Mouse (Mus musculus) stomach, embryonic 14.5 days (tissue): ENCODE results near the gene Pstk. TPM values are rescaled to one million over a fixed set of nuclear protein-coding genes. Genes with fewer than 3 reads are reported as not detected.
"Not testable (repeated sequence)": the region's sequence is repeated elsewhere in the genome, so short reads cannot be mapped to it uniquely, and the experiment has no call there.

ENCODE experiments used
- ATAC-seq: fragments of 200-750 bp; cut with Nextera tagmentation; 2 replicates; pipeline ENCODE4 v1.8.0; 2017; ENCODE audit warnings: low read depth, moderate TSS enrichment; ENCODE audit not compliant: insufficient number of reproducible peaks, insufficient read depth, low FRiP score
- H3K27ac ChIP-seq: fragments of 300-500 bp; sonication (generic); 2 replicates; pipeline ENCODE4 v1.5.1; 2014; ENCODE audit warnings: mild to moderate bottlenecking, low read length, moderate library complexity, mixed read lengths
- H3K27me3 ChIP-seq: fragments of 300-500 bp; sonication (generic); 2 replicates; pipeline ENCODE4 v1.6.1; 2014; ENCODE audit warnings: low read length, control low read depth, mixed read lengths; ENCODE audit not compliant: control insufficient read depth, insufficient read depth
- H3K36me3 ChIP-seq: fragments of 300-500 bp; sonication (generic); 2 replicates; pipeline ENCODE4 v1.6.1; 2014; ENCODE audit warnings: mild to moderate bottlenecking, control low read depth, low read length, moderate library complexity, mixed read lengths; ENCODE audit not compliant: control insufficient read depth, insufficient read depth
- H3K4me1 ChIP-seq: fragments of 300-500 bp; sonication (generic); 2 replicates; pipeline ENCODE4 v1.6.1; 2014; ENCODE audit warnings: low read length, control low read depth, mixed read lengths; ENCODE audit not compliant: control insufficient read depth, insufficient read depth
- H3K4me2 ChIP-seq: fragments of 300-500 bp; sonication (generic); replicated peaks from 2 replicates; pipeline ENCODE4 v1.6.1; 2014; ENCODE audit warnings: low read depth, low read length, control low read depth
- H3K4me3 ChIP-seq: fragments of 300-500 bp; sonication (generic); 2 replicates; pipeline ENCODE4 v1.5.1; 2014; ENCODE audit warnings: low read depth, low read length, control low read depth
- H3K9ac ChIP-seq: fragments of 300-500 bp; sonication (generic); replicated peaks from 2 replicates; pipeline ENCODE4 v1.6.1; 2014; ENCODE audit warnings: low read depth, mild to moderate bottlenecking, control low read depth, low read length, moderate library complexity, mixed read lengths
- H3K9me3 ChIP-seq: fragments of 300-500 bp; sonication (generic); 2 replicates; pipeline ENCODE4 v1.6.1; 2016; ENCODE audit warnings: low read depth, low read length, control low read depth; ENCODE audit not compliant: control insufficient read depth
- WGBS: fragments of 180-500 bp; shearing (Covaris S2); extraction: QIAGEN DNeasy Blood & Tissue Kit; methylation state at CpG from one replicate; pipeline ENCODE4 v1.1.7; 2014; 5-methylcytosine and 5-hydroxymethylcytosine counted together
- polyA plus RNA-seq: library from polyadenylated mRNA; unstranded; fragments of >200 nt; fragmentation: Nextera tagmentation; extraction: Ambion mirVana; gene quantifications from 2 replicates; pipeline ENCODE4 v1.2.1, GENCODE M21; 2014

The Pstk gene
- polyA plus RNA-seq, 1 experiment from 2014 or later, result 79.4 TPM

DNA sequence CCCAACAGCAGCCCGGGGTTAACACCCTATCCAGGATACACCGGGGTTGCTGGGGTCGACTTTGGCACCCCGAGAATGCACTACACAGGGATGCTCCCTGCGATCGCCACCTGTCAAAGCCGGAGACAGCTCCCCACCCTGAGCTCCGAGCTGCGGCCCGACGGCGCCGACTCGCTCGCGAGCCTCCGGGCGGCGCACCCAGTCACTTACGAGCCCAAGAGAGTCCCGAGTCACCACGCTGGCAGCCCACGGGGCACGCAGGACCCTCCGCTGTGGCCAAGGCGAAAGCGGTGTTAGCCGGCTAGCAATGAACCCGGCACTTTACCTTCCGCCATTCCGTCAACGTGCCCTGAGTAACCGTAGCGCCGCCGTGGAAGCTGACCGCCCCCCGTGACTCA lies 39.0 kb downstream of the Pstk start:
- Histone ChIP-seq H3K4me1 (peaks cover 9% of the 10 kb centered on the region), H3K4me3 (peak overlapping the region; percentile 95), H3K4me2 (peak overlapping the region; percentile 61), H3K9me3 (no peaks in the 10 kb centered on the region), H3K9ac (peak overlapping the region; percentile 89), H3K27me3 (no peaks in the 10 kb centered on the region), H3K27ac (peak overlapping the region; percentile 35; the same call in 1 of the 2 replicates), H3K36me3 (no peaks in the 10 kb centered on the region)
- under 1% methylated on average over 38 of the region's 38 CpGs for WGBS
- peak; percentile 50 for ATAC-seq

DNA sequence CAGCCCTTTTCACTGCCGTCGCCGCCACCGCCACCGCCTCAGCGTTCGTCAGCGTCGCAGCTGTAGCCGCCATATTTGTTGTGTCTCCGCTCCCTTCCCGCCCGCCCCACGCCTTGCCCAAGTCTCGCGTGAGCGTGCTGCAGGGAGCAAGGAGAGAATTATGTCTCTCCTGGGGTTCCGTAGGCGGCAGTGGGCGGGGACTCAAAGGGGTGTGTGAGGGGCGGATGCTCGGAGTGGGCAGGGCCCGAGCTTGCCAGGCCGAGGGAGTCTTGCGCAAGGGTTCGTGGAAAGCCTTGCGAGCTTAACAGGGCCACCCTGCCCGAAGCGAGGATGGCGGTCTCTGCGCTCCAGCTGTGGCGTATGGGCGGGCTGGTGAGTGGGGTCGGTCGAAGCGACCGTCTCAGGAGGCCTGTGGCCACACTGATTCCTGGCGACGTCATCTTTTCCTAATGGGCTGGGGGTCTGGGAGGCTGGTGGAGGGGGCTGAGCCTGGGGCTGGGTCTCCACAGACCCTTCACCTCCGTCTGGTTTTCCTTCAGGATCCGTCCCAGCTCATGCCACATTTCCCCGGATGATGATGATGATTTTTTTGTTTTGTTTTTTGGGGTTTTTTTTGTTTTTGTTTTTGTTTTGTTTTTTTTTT lies 39.6 kb downstream of the Pstk start, which contains the start of the genes Ikzf5 and Acadsb:
Gene Ikzf5 (minus strand): TSS at position 106 of the 643 bp plus-strand sequence.
Gene Acadsb (plus strand): TSS at position 186 of the 643 bp plus-strand sequence.
- ATAC-seq, result peak; percentile 98
- Histone ChIP-seq H3K36me3 (no peaks in the 10 kb centered on the region), H3K9me3 (no peaks in the 10 kb centered on the region), H3K27ac (peak within 1 kb of the TSS; percentile 40; the same call in 1 of the 2 replicates), H3K9ac (peak within 1 kb of the TSS; percentile 89), H3K4me2 (peak within 1 kb of the TSS; percentile 61), H3K4me1 (peaks cover 9% of the 10 kb centered on the region), H3K27me3 (no peaks in the 10 kb centered on the region), H3K4me3 (peak within 1 kb of the TSS; percentile 95)
- under 1% methylated on average over 42 of the region's 42 CpGs for WGBS

DNA sequence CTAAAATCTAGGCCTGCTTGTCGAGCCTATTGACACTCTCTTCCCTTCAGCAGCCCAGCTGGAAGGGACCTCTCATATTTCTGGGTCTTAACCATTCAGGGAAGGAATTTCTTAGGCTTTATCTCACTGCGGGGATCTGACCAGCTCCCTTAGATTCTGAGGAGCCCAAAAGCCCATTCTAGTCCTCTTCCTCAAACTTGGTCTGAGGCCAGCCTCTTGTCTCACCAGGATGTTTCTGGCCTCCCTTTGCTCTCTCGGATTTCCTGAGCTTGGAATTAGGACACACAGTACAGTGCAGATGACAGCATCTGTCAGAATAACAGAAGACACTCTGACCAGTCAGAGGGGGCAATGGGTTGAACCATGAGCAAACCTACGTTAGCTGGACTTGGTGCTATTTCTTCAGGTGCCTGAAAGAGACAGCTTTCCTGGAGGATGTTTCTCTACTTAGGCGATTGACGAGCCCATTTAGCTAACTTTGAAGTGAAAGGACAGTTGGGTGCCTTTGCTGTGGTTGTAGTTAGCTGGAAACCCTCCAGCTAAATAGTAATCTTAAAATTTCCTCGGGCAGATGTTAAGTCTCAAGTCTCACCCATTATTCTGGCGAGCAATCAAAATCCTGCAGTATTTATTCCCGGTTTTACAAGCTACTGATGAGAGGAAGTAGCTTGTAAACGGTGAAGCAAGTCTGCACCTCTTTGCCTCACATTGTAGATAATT lies 40.4 kb downstream of the Pstk start:
- WGBS, result 27% methylated on average over 10 of the region's 10 CpGs
- Histone ChIP-seq H3K4me1 (peaks cover 9% of the 10 kb centered on the region), H3K9me3 (no peaks in the 10 kb centered on the region), H3K27me3 (no peaks in the 10 kb centered on the region), H3K4me3 (peak overlapping the region; percentile 95), H3K9ac (no peak overlapping the region; the same call in 1 of the 2 replicates), H3K4me2 (peak overlapping the region; percentile 48), H3K27ac (peak overlapping the region; percentile 40; the same call in 1 of the 2 replicates), H3K36me3 (no peaks in the 10 kb centered on the region)
- ATAC-seq, result no peak

DNA sequence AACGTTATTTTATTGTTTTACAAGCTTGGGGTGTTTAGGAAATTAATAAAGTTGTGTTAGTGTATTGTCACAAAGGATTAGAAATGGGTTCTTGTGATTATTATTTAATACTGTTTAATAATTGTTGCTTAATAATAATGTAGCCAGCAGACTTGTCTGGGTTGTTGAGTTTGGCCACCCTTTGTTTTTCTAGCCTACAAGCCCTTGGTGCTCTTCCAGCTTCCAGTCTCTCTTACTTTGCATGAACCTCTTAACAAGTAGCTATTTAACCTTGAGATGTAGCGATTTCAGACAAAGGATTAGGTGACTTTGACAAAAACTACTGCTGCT lies 41.0 kb downstream of the Pstk start:
- H3K4me3 ChIP-seq, result peak overlapping the region; percentile 95; the same call in 1 of the 2 replicates
- peaks cover 9% of the 10 kb centered on the region for H3K4me1 ChIP-seq

DNA sequence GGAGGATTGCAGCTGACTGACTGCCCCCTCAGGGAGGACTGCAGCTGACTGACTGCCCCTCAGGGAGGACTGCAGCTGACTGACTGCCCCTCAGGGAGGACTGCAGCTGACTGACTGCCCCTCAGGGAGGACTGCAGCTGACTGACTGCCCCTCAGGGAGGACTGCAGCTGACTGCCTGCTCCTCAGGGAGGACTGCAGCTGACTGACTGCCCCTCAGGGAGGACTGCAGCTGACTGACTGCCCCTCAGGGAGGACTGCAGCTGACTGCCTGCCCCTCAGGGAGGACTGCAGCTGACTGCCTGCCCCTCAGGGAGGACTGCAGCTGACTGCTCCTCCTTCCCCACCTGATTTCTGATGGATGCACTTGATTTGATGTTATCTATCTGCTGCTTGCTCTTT lies 45.8 kb downstream of the Pstk start:
- not testable (repeated sequence) for H3K4me2 ChIP-seq, H3K9me3 ChIP-seq, H3K4me3 ChIP-seq, H3K36me3 ChIP-seq, H3K4me1 ChIP-seq, ATAC-seq, H3K27me3 ChIP-seq, H3K27ac ChIP-seq, H3K9ac ChIP-seq

More for the DNA sequence above, 41.0 kb downstream of the Pstk start:
- no peaks in the 10 kb centered on the region for H3K9me3 ChIP-seq
- no peaks in the 10 kb centered on the region for H3K36me3 ChIP-seq
- H3K27me3 ChIP-seq, result no peaks in the 10 kb centered on the region
- WGBS, result 42% methylated on average over 2 of the region's 2 CpGs
- H3K27ac ChIP-seq, result no peak overlapping the region
- no peak overlapping the region for H3K9ac ChIP-seq
- ATAC-seq, result no peak
- H3K4me2 ChIP-seq, result peak overlapping the region; percentile 48

DNA sequence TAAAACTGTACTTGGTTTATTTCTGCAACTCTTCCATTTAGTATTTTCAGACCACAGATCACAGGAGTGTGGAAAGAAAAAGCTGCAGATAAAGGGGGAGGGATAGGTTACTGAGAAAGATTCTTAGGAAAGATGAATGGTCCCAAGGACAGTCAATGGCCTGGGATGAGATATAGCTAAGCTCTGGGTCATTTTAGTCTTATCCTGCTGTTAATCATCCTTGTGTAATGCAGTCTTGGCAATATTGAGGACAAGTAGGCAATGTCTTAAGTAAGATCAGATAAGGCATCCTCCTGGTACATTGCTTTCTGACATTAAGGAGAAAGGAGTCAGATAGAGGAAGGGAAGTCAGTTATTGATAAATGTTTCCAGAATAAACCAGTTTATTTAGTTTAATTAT lies 46.7 kb downstream of the Pstk start:
- H3K9me3 ChIP-seq, result no peaks in the 10 kb centered on the region
- H3K4me3 ChIP-seq, result no peak overlapping the region
- H3K27ac ChIP-seq, result no peak overlapping the region
- no peak for ATAC-seq
- H3K27me3 ChIP-seq, result no peaks in the 10 kb centered on the region
- H3K36me3 ChIP-seq, result no peaks in the 10 kb centered on the region
- H3K4me2 ChIP-seq, result no peak overlapping the region
- H3K9ac ChIP-seq, result no peak overlapping the region
- H3K4me1 ChIP-seq, result 0 out of 2 replicates have a peak, but pooled peaks cover under 1% of the 10 kb centered on the region

DNA sequence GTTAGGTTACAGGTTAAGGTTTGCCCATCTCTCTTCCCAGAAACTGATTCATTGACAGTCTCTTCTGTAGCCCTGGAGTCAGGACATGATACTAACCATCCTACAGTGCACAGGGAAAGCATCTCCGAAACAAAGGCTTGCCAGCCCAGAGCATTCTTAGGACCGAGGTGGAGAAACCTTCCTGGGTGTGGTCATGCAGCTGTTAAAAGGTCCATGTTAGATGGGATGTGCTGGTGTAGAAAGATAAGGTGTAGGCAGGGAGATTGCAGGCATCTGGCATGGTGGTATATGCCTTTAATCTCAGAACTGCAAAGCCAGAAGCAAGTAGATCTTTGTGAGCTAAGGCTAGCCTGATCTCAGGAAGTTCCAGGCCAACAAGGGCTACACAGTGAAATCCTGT lies 54.0 kb downstream of the Pstk start:
- Histone ChIP-seq H3K9ac (no peak overlapping the region), H3K9me3 (no peaks in the 10 kb centered on the region), H3K36me3 (no peaks in the 10 kb centered on the region; the same call in 1 of the 2 replicates), H3K4me2 (no peak overlapping the region), H3K27ac (no peak overlapping the region), H3K4me3 (no peak overlapping the region), H3K27me3 (no peaks in the 10 kb centered on the region), H3K4me1 (no peaks in the 10 kb centered on the region)
- WGBS, result 66% methylated on average over 2 of the region's 2 CpGs
- ATAC-seq, result no peak; the same call in 1 of the 2 replicates

DNA sequence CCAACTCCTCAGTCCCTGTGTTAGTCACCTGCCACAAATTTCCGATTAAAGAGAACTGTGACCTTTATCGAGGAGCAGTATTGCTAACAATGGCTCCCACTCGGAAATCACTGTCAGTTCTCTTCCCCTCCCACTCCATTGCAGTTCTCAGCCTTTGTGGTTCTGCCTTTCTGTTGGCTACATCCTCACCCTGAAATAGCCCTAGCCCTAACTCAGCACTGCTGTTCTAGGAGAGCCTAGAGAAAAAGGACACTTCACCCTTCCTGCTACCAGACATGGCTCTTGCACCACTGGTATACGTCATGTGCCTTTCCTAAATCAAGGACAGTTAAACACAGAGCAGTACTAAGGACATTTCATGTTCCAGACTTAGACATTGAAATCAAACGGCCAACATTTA lies 56.4 kb downstream of the Pstk start:
- Histone ChIP-seq H3K9ac (no peak overlapping the region), H3K27me3 (no peaks in the 10 kb centered on the region), H3K9me3 (no peaks in the 10 kb centered on the region), H3K27ac (no peak overlapping the region), H3K36me3 (peaks cover 7% of the 10 kb centered on the region; the same call in 1 of the 2 replicates), H3K4me1 (no peaks in the 10 kb centered on the region), H3K4me3 (no peak overlapping the region), H3K4me2 (no peak overlapping the region)
- ATAC-seq, result no peak
- 87% methylated on average over 5 of the region's 5 CpGs for WGBS
